Mouse (Mus musculus): Measurements from ENCODE around the gene Rnase11. TPM values are rescaled to one million over a fixed set of nuclear protein-coding genes. Genes with fewer than 3 reads are reported as not detected.

Rnase11 gene
- polyA plus RNA-seq, 1 experiment, result not detected

- Histone ChIP-seq H3K79me2 (ENCODE audit: control insufficient read depth, insufficient read depth) (no peaks in the 10 kb centered on the region), H3K27me3 (ENCODE audit: control insufficient read depth, insufficient read depth, insufficient read length) (no peaks in the 10 kb centered on the region), H3K36me3 (ENCODE audit: control insufficient read depth, insufficient read depth) (no peaks in the 10 kb centered on the region), H3K4me3 (no peak within 1 kb of the TSS), H3K4me2 (ENCODE audit: low read depth) (peak within 1 kb of the TSS; percentile 68), H3ac (ENCODE audit: control insufficient read depth, insufficient read length) (no peak within 1 kb of the TSS)
- TF ChIP-seq POLR2AphosphoS2 (IDR thresholded peaks at IDR 0.05; ENCODE audit: insufficient read length, low read depth), result no peak
- TF ChIP-seq CEBPB (IDR thresholded peaks at IDR 0.05; ENCODE audit: insufficient read depth, poor library complexity, severe bottlenecking), result no peak
These were observed 42.7 kb downstream of the Rnase11 start, which contains the start of gene Rnase10 for GRCm38 (mm10) chr14:51007152-51007801. Gene Rnase10 (plus strand): TSS chr14:51007751.

Other genes with a start within 250 kb of the Rnase11 start
- gene Ccnb1ip1, start 242.4 kb downstream of the Rnase11 start, polyA plus RNA-seq (2012; fragmentation: generic; extraction: Trizol), result 0.16 TPM
- gene Parp2, start 242.3 kb downstream of the Rnase11 start, polyA plus RNA-seq (2012; fragmentation: generic; extraction: Trizol), result 22.1 TPM
- gene Tep1, start 179.6 kb downstream of the Rnase11 start, polyA plus RNA-seq (2012; fragmentation: generic; extraction: Trizol), result 20.6 TPM
- gene Klhl33, start 152.7 kb downstream of the Rnase11 start, polyA plus RNA-seq (2012; fragmentation: generic; extraction: Trizol), result 4.9 TPM
- gene Osgep, start 125.3 kb downstream of the Rnase11 start, polyA plus RNA-seq (2012; fragmentation: generic; extraction: Trizol), result 81.0 TPM
- 113 TPM for gene Apex1, start 125.2 kb downstream of the Rnase11 start, polyA plus RNA-seq (2012; fragmentation: generic; extraction: Trizol)
- 71.3 TPM for gene Pip4p1, start 119.3 kb downstream of the Rnase11 start, polyA plus RNA-seq (2012; fragmentation: generic; extraction: Trizol)
- gene Pnp, start 119.1 kb downstream of the Rnase11 start, polyA plus RNA-seq (2012; fragmentation: generic; extraction: Trizol), result 20.4 TPM
- 11.9 TPM for gene Gm49342, start 105.6 kb downstream of the Rnase11 start, polyA plus RNA-seq (2012; fragmentation: generic; extraction: Trizol)
- gene Pnp2, start 94.2 kb downstream of the Rnase11 start, polyA plus RNA-seq (2012; fragmentation: generic; extraction: Trizol), result 0.08 TPM
- 0.10 TPM for gene Rnase10, start 42.4 kb downstream of the Rnase11 start, polyA plus RNA-seq (2012; fragmentation: generic; extraction: Trizol)
- not detected for gene Rnase9, start 8.3 kb downstream of the Rnase11 start, polyA plus RNA-seq (2012; fragmentation: generic; extraction: Trizol)
- not detected for gene Rnase12, start 7.5 kb upstream of the Rnase11 start, polyA plus RNA-seq (2012; fragmentation: generic; extraction: Trizol)
- gene Olfr750, start 24.3 kb upstream of the Rnase11 start, polyA plus RNA-seq (2012; fragmentation: generic; extraction: Trizol), result not detected
- 17.8 TPM for gene Rnase4, start 40.9 kb upstream of the Rnase11 start, polyA plus RNA-seq (2012; fragmentation: generic; extraction: Trizol)
- 1.3 TPM for gene Ang, start 41.0 kb upstream of the Rnase11 start, polyA plus RNA-seq (2012; fragmentation: generic; extraction: Trizol)
- 0.05 TPM for gene Eddm3b, start 64.3 kb upstream of the Rnase11 start, polyA plus RNA-seq (2012; fragmentation: generic; extraction: Trizol)
- gene Rnase6, start 73.7 kb upstream of the Rnase11 start, polyA plus RNA-seq (2012; fragmentation: generic; extraction: Trizol), result 0.12 TPM
- gene Rnase1, start 96.6 kb upstream of the Rnase11 start, polyA plus RNA-seq (2012; fragmentation: generic; extraction: Trizol), result 0.17 TPM
- gene Rnase2b, start 112.1 kb upstream of the Rnase11 start, polyA plus RNA-seq (2012; fragmentation: generic; extraction: Trizol), result not detected
- gene Ang2, start 149.0 kb upstream of the Rnase11 start, polyA plus RNA-seq (2012; fragmentation: generic; extraction: Trizol), result 1.4 TPM
- not detected for gene Ear14, start 153.2 kb upstream of the Rnase11 start, polyA plus RNA-seq (2012; fragmentation: generic; extraction: Trizol)
- 0.43 TPM for gene Rnase2a, start 205.9 kb upstream of the Rnase11 start, polyA plus RNA-seq (2012; fragmentation: generic; extraction: Trizol)

All from myocyte (in vitro differentiated cells).